Mouse (Mus musculus) megakaryocyte, embryonic 14.5 days (primary cell): Measurements from ENCODE around the gene Zfp65.

Experiments used
- FLI1 ChIP-seq: IDR thresholded peaks from 2 replicates; pipeline ENCODE4 v1.6.1; 2012; ENCODE audit warnings: low read length, inconsistent platforms, mixed read lengths
- GATA1 ChIP-seq: IDR thresholded peaks from 3 replicates; pipeline ENCODE4 v1.6.1; 2012; ENCODE audit warnings: mixed read lengths, low read length, inconsistent platforms, borderline replicate concordance

- no peak for TF ChIP-seq GATA1
- TF ChIP-seq FLI1 = no peak
Observed at GRCm38 (mm10) chr13:67763031-67763768, 34.2 kb upstream of the Zfp65 start.
